Mouse (Mus musculus): ENCODE results near the gene Ankrd55.
"Not testable (repeated sequence)": the region's sequence is repeated elsewhere in the genome, so short reads cannot be mapped to it uniquely, and the experiment has no call there.

The Ankrd55 gene

DNA sequence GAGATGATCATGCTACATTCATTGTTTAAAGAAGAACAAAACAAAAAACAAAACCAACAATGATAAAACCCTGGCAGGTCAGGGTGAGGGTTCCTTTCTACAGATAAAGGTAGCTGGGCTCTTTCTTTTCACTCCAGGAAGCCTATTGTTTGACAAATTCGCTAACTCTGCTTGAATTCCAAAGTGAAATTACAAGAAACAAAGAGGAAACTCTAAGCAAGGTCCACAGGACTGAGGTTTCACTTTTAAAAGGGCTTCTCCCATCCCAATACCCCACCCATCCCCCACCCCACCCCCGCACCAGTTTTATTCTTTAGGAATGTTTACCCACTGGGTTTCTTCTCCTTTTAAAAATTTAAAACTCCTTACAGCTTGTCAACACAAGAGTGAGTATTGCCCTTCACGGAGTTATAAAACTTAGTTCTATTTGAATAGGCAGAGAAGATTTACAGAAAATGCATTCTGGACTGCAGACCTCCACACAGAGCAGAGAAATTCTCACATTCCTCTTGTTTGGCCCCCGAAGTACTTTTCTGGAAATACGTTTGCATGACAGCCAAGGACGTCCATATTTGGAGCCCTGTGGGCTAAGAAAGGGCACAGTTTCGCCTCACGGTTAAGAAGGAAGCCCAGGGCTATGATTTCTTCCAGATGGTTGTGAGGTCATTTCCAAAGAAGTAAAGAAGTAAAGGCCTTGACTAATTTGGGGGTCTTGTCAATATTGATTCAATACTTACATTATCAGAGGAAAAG is 128.3 kb downstream of the Ankrd55 start:
- no peak for DNase-seq

DNA sequence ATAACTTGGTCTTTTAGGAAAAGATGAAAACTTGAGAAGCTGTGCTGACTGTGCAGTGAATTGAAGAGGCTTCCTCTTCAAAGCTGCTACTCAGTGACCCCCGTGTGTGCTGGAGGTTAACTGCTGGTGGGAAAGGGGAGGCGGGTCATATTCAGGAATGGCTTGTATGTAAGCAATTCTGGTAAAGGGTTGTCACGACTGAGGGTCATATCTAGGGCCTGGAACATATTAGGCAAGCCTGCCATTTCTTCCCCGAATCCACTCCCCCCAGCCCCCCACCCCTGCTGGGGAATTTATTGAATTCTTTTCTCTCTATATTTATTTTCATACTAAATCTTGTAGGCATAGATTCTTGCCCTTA is 128.9 kb downstream of the Ankrd55 start:
- DNase-seq = no peak

DNA sequence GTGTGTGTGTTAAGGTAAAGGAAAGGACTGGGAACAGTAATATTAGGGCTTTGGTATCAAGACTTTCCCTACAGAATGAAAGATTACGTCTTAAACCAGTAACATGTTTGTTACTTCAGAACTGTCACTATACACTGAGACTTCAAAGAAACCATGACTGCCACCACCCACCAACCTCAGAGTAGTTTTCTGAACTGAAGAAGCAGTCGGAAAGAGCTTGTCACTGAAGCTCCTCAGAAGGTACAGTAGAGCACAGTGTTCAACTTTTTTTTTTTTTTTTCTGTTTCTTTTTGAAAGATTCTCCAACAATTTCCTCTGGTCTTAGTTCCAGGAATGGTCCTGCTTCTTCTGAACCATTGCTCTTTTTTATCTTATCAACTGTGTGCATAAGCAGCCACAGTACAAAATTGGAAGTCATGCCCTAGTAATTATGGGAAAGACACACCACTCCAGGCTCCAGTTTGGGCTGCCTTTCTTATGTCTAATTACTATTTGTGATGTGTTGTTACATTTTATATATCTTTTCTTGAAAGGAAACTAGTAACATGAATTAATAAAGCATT is 129.7 kb downstream of the Ankrd55 start:
- DNase-seq = no peak

DNA sequence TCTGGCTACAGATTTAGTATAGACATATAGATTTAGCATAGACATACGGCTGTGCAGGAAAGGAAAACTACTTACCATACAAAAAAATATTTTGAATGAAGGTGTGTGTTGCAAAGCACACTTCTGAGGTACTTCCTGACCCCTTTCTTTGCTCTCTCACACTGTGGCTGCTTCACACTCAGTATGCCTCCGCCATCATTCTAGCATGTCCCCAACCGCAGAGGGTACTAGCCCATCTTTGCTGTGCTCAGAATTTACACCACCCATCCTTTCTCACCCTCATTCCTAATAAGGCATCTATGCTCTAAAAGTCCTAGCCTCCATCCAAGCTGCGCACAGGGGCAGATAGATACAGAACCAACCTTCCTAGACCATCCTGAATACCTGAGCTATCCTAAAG is 130.3 kb downstream of the Ankrd55 start:
- no peak for DNase-seq

DNA sequence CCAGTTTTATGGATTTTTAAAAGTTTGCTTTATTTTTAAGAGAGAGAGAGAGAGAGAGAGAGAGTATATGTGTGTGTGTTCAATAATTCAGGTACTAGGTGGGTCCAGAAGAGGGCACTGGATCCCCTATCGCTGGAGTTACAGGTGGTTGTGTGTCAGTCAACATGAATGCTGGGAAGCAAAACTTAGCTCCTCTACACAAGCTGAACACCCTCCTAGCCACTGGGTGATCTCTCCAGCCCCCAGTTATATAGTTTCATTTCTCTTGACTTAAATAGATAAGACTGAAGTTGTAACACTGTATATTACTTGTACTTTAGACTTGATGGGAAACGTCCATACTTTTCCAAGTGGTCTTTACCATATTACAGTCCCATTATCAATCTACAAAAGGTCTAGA is 136.0 kb downstream of the Ankrd55 start:
- DNase-seq = no peak

DNA sequence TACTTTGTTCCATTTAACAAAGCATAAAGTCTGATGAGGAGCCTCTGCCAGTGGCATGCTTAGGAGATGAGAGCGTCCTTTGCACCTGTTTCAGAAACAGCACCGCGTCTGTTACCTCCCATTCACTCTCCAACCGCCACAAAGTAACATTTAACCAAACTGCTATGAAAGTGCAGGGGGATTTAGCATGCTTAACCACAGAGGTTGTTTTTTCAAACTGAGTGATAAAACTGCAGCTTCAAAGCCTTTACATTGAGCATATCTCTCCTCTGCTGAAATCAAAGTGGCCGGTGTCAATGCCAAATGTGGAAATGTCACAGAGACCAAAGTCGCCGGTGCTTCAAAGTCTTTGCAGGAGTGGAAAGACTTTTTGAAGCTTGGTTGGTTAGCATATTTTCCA is 136.4 kb downstream of the Ankrd55 start:
- no peak for DNase-seq

DNA sequence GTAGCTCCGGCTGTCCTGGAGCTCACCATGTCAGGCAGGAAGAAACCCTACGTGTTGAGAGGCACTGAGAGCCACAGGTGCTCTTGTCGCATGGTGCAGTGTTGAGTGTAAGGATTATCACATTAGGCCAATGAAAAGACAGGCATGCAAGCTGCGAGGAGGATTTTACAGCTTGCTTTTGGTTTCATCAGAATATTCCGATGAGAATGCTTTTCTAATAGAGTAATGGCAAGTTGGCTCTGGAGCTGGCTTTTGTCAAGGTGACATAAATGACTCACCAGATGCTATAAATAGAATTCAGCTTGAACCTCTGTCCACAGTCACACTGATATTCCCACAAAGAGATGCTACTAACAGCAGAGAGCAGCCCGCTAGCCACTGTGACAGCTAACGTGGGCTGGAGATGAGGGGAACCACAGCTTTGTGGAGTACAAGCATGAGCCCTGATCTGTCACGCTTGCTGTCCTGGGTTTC is 137.0 kb downstream of the Ankrd55 start:
- no peak for DNase-seq

DNA sequence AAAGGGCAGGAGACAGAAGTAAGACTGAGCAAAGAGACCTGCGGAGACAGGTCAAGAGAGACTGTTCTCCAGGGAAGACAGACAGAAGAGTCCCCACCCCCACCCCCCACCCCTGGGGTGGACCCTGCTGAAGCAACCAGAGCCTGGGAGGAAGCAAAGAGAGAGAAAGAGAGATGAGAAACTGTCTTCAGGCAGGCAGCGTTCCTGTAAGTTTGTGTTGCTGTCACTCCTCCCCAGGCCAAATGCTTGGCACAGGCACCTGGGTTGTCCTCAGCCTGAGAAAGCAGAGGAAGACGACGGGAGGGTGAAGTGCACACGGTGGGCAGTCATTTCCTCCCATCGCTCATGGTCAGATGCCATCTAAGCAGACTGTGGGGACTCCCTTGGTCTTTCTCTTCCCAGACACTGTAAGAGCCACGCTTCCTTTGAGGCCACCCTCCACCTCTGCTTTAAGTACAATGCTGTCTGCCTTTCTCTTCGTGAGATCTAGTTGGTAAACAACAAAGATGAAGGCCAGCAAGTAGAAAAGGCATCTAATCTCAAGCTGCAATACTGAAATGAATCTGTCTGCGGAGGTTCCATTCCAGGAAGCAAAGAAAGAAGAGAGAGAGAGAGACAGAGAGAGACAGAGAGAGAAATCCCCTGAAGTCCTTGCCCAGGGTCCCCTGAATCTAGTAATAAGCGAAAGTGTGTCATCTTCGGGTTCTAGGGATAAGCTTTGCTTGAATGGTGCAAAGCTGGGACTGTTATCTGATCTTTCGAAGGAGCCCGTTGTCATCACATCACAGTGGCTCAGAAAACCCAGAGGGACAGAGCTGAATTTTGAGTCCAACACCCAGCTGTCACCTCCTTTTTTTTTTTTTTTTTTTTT is 138.2 kb downstream of the Ankrd55 start:
- DNase-seq = no peak

DNA sequence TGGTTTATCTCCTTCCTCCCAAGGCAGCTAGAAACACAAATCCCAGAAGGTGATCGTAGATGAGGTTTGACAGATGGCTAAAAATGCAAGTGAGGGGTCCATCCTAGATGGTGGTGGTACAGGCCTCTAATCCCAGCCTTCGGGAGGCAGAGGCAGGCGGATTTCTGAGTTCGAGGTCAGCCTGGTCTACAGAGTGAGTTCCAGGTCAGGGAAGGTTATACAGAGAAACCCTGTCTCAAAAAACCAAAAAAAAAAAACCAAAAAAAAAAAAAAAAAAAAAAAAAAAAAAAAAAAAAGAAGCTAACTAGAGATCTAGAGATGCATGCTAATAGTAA is 138.9 kb downstream of the Ankrd55 start:
- DNase-seq = not testable (repeated sequence)

DNA sequence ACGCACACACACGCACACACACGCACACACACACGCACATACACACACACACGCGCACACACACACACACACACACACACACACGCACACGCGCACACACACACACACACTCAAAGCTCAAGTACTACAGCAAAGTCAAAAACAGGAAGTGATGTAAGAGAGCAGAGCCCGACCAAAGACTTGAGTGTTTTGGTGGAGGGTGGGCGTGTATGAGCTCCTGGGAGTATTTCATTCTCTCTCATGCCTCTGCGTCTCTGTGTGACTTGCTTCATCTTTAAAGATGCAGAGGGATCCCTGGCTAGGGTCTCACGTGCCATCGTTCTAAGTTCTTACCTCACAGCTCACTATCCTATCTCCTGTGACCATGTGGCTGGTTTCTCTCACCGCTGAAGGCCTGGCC is 139.3 kb downstream of the Ankrd55 start:
- DNase-seq = no peak

DNA sequence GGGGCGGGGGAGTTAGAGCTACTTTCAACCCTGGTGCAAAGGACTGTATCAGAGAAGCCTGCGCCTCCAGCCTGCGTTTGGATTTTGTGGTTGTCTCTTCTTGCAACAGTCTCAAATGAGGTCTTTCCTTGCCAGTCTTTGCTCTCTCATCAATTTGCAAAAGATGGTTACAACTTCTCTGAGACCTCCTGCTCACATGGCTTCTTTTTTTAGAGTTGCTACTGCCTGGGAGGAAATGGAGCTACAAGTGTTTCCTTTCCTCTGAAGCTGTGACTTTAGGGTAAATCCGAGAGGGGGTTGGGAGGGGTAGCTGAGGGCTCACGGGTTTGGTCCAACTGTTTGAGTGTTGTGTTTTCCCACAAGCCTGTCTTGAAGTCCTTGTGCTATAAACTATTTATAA is 145.0 kb downstream of the Ankrd55 start:
- DNase-seq = no peak

Data from retina, postnatal 1 day (tissue).